Mouse (Mus musculus): Measurements from ENCODE around the gene Olfm3.

GRCm38 (mm10) chr3:114907537-114907936, 3.7 kb downstream of the Olfm3 start:
- TF ChIP-seq CTCF (IDR thresholded peaks at IDR 0.05; ENCODE audit: borderline replicate concordance, control insufficient read depth, extremely low read depth, insufficient read depth, low read length, poor library complexity) (no peak), POLR2A (IDR thresholded peaks at IDR 0.05; ENCODE audit: control insufficient read depth, extremely low read depth, insufficient read depth, low read length, poor library complexity) (no peak)

All from thymus, adult 2 months (tissue).